Mouse (Mus musculus) CH12.LX (cell line): Measurements from ENCODE around the gene Pak2.

Experiments used
- ELF1 ChIP-seq: IDR thresholded peaks from 2 replicates; pipeline ENCODE4 v1.6.1; 2014; ENCODE audit warnings: low read depth, mild to moderate bottlenecking, inconsistent platforms, low read length, improper control_type of control experiment
- EP300 ChIP-seq: IDR thresholded peaks from 2 replicates; pipeline ENCODE4 v1.6.1; 2011; ENCODE audit warnings: low read length, improper control_type of control experiment
- PAX5 ChIP-seq: IDR thresholded peaks from 2 replicates; pipeline ENCODE4 v1.6.1; 2012; ENCODE audit warnings: low read length, inconsistent platforms, mixed read lengths
- POLR2A ChIP-seq: IDR thresholded peaks from 2 replicates; pipeline ENCODE4 v1.6.1; 2011; ENCODE audit warnings: low read depth, mild to moderate bottlenecking, improper control_type of control experiment, low read length

GRCm38 (mm10) chr16:32009913-32010312 lies 69.2 kb downstream of the Pak2 start:
- TF ChIP-seq POLR2A (no peak), PAX5 (no peak), EP300 (no peak), ELF1 (no peak)
